Mouse (Mus musculus) myocyte (in vitro differentiated cells): ENCODE measurements around the gene Ppp4r1. TPM values are rescaled to one million over a fixed set of nuclear protein-coding genes. Genes with fewer than 3 reads are reported as not detected.
A peak's percentile ranks its signal among the peaks of the same experiment; 100 is the strongest.

Source experiments
- H3K27me3 ChIP-seq: one replicate; pipeline ENCODE4 v1.6.1; 2011; ENCODE audit not compliant: control insufficient read depth, insufficient read depth, insufficient read length
- H3K36me3 ChIP-seq: one replicate; pipeline ENCODE4 v1.6.1; 2011; ENCODE audit not compliant: control insufficient read depth, insufficient read depth
- H3K4me2 ChIP-seq: one replicate; pipeline ENCODE4 v1.6.1; 2011; ENCODE audit warnings: low read depth, control low read depth
- H3K4me3 ChIP-seq: one replicate; pipeline ENCODE4 v1.5.1; 2011; ENCODE audit warnings: mild to moderate bottlenecking, control low read depth, moderate library complexity
- H3K79me2 ChIP-seq: one replicate; pipeline ENCODE4 v1.6.1; 2011; ENCODE audit not compliant: control insufficient read depth, insufficient read depth
- H3ac ChIP-seq: one replicate; pipeline ENCODE4 v1.6.1; 2011; ENCODE audit not compliant: control insufficient read depth, insufficient read length
- CEBPB ChIP-seq: IDR thresholded peaks from 2 replicates; pipeline ENCODE4 v1.6.1; 2011; ENCODE audit warnings: mild to moderate bottlenecking, moderate library complexity; ENCODE audit not compliant: poor library complexity, insufficient read depth, severe bottlenecking
- E2F4 ChIP-seq: IDR thresholded peaks from one replicate; pipeline ENCODE4 v1.6.1; 2011; ENCODE audit warnings: mild to moderate bottlenecking, control low read depth, moderate library complexity; ENCODE audit not compliant: insufficient read depth
- MAX ChIP-seq: IDR thresholded peaks from one replicate; pipeline ENCODE4 v1.6.1; 2011; ENCODE audit warnings: low read depth, mild to moderate bottlenecking, control low read depth
- MYOD1 ChIP-seq, 3 experiments: IDR thresholded peaks; one replicate each; pipeline ENCODE4 v1.6.1; 2011; ENCODE audit warnings: control low read depth in 2 of 3, low read depth in 2 of 3, mild to moderate bottlenecking in 2 of 3, moderate library complexity in 1 of 3; ENCODE audit not compliant: insufficient read length in 2 of 3, control insufficient read depth in 1 of 3
- MYOG ChIP-seq, 3 experiments: IDR thresholded peaks; one replicate each; pipeline ENCODE4 v1.6.1; 2011; ENCODE audit warnings: control low read depth in 2 of 3, low read depth in 2 of 3, mild to moderate bottlenecking in 2 of 3; ENCODE audit not compliant: insufficient read length in 2 of 3, control insufficient read depth in 1 of 3, insufficient read depth in 1 of 3
- POLR2A ChIP-seq: IDR thresholded peaks from one replicate; pipeline ENCODE4 v1.6.1; 2011; ENCODE audit warnings: low read depth, mild to moderate bottlenecking, control low read depth, moderate library complexity; ENCODE audit not compliant: insufficient read length
- POLR2AphosphoS2 ChIP-seq: IDR thresholded peaks from one replicate; pipeline ENCODE4 v1.6.1; 2011; ENCODE audit warnings: low read depth, control low read depth; ENCODE audit not compliant: insufficient read length
- REST ChIP-seq: IDR thresholded peaks from one replicate; pipeline ENCODE4 v1.6.1; 2011; ENCODE audit warnings: mild to moderate bottlenecking, control low read depth, moderate library complexity; ENCODE audit not compliant: insufficient read depth, insufficient read length
- SRF ChIP-seq: IDR thresholded peaks from one replicate; pipeline ENCODE4 v1.6.1; 2011; ENCODE audit warnings: low read depth; ENCODE audit not compliant: control insufficient read depth, insufficient read length
- TCF12 ChIP-seq: IDR thresholded peaks from one replicate; pipeline ENCODE4 v1.6.1; 2011; ENCODE audit warnings: mild to moderate bottlenecking, control low read depth; ENCODE audit not compliant: poor library complexity, insufficient read depth, severe bottlenecking
- TCF3 ChIP-seq: IDR thresholded peaks from one replicate; pipeline ENCODE4 v1.6.1; 2011; ENCODE audit warnings: low read depth, control low read depth; ENCODE audit not compliant: insufficient read length
- USF1 ChIP-seq: IDR thresholded peaks from one replicate; pipeline ENCODE4 v1.6.1; 2011; ENCODE audit warnings: low read depth, mild to moderate bottlenecking, control low read depth, moderate library complexity
- polyA plus RNA-seq: library from polyadenylated mRNA; unstranded; fragments of >200 nt; fragmentation: generic; extraction: Trizol; gene quantifications from one replicate; pipeline ENCODE4 v1.2.1, GENCODE M21; 2012; ENCODE audit warnings: missing spikeins

Ppp4r1 gene
- polyA plus RNA-seq, 1 experiment = 44.9 TPM

GRCm38 (mm10) chr17:65885697-65886529, 103.5 kb downstream of the Ppp4r1 start, which contains the start of gene Ralbp1:
TSS of gene Ralbp1 (minus strand) at chr17:65885798.
- Histone ChIP-seq H3K27me3 (no peaks in the 10 kb centered on the region), H3K36me3 (no peaks in the 10 kb centered on the region), H3ac (peak within 1 kb of the TSS; percentile 96), H3K79me2 (peaks cover 27% of the 10 kb centered on the region), H3K4me3 (peak within 1 kb of the TSS; percentile 40), H3K4me2 (peak within 1 kb of the TSS; percentile 83)
- TF ChIP-seq TCF3 (no peak), USF1 (peak; percentile 84)

GRCm38 (mm10) chr17:65886571-65886970, 104.2 kb downstream of the Ppp4r1 start:
- TF ChIP-seq MYOG (IDR thresholded peaks at IDR 0.05; ENCODE audit: control insufficient read depth in 1 of 3, insufficient read depth in 1 of 3, insufficient read length in 2 of 3, low read depth in 2 of 3) = no peak
- no peak for TF ChIP-seq TCF12
- no peak for TF ChIP-seq MYOD1 (IDR thresholded peaks at IDR 0.05; ENCODE audit: control insufficient read depth in 1 of 3, insufficient read length in 2 of 3, low read depth in 2 of 3)
- no peak for TF ChIP-seq POLR2A
- no peak for TF ChIP-seq MAX
- TF ChIP-seq CEBPB = no peak
- no peak for TF ChIP-seq USF1
- no peak for TF ChIP-seq SRF
- TF ChIP-seq E2F4 = no peak
- no peak for TF ChIP-seq POLR2AphosphoS2
- no peak for TF ChIP-seq TCF3
- TF ChIP-seq REST = no peak
- Histone ChIP-seq H3K4me2 (peak overlapping the region; percentile 83), H3K4me3 (peak overlapping the region; percentile 40), H3K27me3 (no peaks in the 10 kb centered on the region), H3ac (no peak overlapping the region), H3K79me2 (peaks cover 24% of the 10 kb centered on the region), H3K36me3 (no peaks in the 10 kb centered on the region)

- Histone ChIP-seq H3K4me3 (no peak overlapping the region), H3K4me2 (no peak overlapping the region), H3K27me3 (no peaks in the 10 kb centered on the region), H3K36me3 (no peaks in the 10 kb centered on the region), H3ac (no peak overlapping the region), H3K79me2 (no peaks in the 10 kb centered on the region)
- TF ChIP-seq SRF (no peak), MYOD1 (IDR thresholded peaks at IDR 0.05; ENCODE audit: control insufficient read depth in 1 of 3, insufficient read length in 2 of 3, low read depth in 2 of 3) (no peak), CEBPB (no peak), POLR2AphosphoS2 (no peak), REST (no peak), E2F4 (no peak)
Observed at GRCm38 (mm10) chr17:65889476-65889875, 107.1 kb downstream of the Ppp4r1 start.

Other genes with a start within 250 kb of the Ppp4r1 start
- not detected for gene Tmem232, start 241.8 kb upstream of the Ppp4r1 start, polyA plus RNA-seq
- 78.9 TPM for gene Vapa, start 169.0 kb upstream of the Ppp4r1 start, polyA plus RNA-seq
- gene Txndc2, start 140.4 kb upstream of the Ppp4r1 start, polyA plus RNA-seq = 0.04 TPM
- 60.7 TPM for gene Rab31, start 9.8 kb upstream of the Ppp4r1 start, polyA plus RNA-seq
- gene Ralbp1, start 103.2 kb downstream of the Ppp4r1 start, polyA plus RNA-seq = 24.5 TPM
- gene Twsg1, start 168.7 kb downstream of the Ppp4r1 start, polyA plus RNA-seq = 9.0 TPM